Mouse (Mus musculus) ovary, postnatal 14 days (tissue): ENCODE data around the gene Cacng4.

Experiments
- DNase-seq: peaks from one replicate; pipeline ENCODE4 v3.0.0; 2022; ENCODE audit warnings: low spot score

Cacng4 gene

DNA sequence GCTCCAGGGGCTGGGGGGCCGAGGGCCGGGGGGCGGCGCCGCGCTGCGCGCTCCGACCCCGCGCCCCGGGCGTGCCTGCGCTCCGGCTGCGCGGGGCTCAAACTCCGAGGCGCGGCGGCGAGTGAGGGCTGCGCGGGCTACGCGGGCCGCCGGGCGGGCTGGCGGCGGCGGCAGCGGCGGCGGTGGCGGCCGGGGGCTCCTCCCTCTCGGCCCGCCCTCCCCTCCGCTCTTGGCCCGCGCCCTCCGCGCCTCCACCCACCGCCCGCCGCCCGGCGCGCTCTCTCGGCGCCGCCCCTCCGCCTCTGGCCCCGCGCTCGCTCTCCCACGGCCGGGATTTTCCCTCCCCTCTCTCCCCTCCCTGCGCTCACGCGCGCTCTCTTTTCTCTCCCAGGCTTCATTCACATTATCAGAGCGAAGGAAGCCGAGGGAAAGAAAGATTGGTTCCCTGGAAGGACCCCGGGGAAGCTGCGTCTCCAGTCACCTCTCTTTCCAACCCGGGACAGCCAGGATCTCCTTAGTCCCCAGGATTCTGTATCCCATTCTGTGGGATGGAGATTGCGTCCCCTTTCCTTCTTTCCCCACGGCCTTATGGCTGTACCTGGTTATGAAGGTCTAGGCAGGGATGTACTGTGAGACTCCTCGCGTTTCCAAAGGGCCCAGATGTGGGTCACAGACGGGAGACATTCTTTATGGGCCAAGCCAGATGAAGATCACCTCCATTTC lies at the start of gene Cacng4:
Cacng4 (minus strand) TSS at position 11 of the 723 bp plus-strand sequence.
- DNase-seq, result peak; percentile 16

DNA sequence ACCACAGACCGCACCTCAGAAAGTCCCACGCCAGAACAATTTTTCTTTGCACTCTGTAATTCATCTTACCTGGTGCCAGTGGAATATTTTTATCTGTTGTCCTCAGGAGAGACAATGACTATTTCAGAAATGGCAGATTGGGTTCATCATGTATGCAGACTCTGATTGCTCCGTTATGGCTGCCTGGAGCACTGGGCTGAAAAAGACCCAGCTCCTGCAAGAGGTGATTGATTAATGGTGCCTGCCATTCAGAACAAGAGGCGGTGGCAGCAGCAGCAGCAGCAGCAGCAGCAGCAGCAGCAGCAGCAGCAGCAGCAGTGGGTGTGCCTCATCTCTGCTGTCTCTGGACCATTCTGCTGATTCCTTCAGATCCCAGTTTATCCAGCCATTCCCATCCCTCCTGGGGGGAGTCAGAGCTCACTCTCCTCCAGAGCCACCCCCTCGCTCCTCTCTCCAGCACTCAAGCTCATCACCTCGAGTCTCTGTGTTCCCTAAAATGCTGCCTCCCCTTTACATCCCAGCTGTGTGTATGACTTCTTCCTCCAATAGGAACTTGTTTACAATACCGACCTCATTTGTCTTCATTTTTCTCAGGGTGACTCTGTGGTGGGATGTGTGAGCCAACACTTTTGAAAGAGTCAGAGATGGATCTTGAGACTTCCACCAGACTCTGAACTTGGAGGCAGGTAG lies 39.1 kb upstream of the Cacng4 start:
- no peak for DNase-seq

DNA sequence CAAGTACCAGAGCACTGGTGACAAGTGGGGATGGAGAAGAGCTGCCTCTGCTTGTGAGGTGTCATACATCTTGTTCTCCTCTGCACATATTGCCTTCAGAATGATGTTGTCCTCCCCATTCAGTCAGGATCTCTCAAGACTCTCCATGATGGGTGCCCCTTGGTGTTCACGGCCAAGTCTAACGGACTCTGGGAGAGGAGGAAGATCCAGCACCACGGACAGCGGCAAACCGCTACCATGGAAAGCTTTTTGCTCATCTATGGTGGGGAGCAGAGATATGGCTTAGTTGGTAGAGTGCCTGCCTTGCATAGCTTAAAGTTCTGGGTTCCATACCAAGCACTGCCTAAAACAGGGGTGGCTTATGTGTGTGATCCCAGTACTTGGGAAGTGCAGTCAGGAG lies 22.8 kb upstream of the Cacng4 start:
- DNase-seq, result no peak

DNA sequence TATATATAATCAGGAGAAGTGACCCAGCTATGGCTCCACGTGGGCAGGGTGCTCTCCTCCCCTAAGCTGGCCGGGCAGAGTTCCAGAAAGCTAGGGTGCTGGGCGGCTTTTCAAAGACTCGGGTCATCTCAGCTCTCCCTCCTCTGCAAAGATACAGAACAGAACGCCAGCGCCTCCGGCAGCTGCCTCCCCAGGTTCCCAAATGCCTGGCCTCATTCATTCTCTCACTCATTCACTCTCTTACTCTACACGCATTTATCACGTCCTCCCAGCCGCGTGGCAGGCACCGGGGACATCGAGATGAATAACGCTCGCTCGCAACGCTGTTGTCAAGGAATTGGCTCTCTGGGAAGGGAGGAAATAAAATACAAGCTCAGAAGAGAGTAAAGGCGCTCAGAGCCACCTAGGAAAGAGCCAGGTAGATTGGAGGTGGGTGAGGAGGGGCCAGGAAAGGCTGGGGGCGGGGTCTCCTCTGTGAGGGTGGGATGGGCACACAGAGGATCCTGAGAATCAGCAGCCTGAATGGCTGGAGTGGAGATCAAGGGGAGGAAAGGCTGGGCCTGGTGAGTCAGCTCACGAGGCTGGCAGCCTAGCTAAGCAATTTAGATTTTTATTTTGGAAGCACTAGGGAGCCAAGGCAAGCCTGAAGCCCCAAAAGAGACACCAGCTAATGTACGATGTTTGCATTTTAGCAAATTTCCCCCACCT lies 18.7 kb upstream of the Cacng4 start:
- no peak for DNase-seq

DNA sequence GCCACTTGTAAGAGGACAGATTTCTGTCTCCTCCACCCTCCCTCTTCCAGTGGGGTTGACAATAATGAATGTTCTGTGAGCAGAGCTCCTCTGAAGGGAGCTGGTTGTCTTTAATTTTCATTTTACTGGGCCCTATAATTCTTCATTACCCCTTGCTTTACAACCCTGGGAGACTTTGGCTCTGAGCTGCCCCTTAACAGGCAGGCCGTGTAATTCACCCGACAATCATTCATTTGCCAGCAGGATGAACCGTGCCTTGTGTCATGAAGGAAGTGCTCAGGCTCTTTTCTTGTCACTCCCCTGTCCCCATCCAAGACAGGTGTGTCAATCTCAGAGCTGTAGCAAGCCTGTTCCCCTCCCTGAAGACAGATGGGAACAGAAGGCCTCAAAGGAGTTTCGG lies 18.1 kb upstream of the Cacng4 start:
- no peak for DNase-seq

DNA sequence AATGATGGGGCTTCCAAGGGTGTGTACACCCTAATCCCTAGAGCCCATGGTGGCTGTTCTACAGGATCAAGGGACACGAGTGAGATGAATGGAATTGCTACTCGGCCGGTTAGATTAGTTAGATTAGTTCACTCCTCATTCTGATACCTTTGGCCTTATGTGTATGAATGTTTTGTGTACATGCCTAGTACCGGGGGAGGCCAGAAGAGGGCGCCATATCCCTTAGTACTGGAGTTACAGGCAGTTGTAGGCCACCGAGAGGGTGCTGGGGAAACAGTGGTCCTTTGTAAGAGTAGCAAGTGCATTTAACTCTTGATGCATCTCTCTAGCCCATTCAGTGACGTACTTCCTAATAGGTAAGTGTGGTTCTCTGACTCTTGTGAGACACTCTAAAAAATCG lies 14.2 kb upstream of the Cacng4 start:
- no peak for DNase-seq

DNA sequence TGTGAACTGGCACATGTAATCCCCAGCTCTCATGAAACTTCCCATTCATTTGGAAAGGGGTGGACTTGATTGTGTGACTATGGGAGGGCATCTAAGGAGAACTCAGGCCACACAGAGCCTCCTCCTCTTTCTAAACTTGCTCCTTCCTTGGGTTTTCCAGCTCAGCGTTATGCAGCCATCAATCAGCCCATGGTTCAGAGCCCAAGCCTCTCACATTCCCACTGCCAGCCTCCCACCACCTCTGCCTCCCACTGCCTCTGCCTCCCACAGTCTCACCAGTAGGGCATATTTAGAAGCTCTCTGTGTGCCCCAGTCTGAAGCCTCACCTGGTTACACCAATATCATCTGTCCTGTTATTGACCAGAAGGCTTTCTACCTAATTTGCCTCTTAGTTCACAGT lies 11.7 kb upstream of the Cacng4 start:
- no peak for DNase-seq

DNA sequence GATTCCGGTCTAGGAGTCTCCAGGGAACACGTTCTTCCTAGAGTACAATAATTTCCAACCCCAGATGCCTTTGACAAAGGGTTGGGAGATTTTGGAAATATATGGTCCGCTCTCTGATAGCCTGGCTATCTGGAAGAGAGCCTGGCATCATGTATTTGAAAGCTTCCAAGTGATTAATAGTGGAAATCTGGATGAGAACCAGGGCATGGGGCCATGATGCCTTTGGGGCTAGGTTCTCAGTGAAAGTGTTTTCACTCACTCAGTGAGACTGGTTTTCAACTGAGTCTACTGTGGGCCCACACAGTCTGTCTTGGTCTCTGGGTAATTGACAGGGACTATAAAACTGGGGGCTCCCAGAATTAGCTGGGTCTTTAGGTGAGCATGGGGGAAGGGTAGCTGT lies 7.6 kb upstream of the Cacng4 start:
- no peak for DNase-seq

DNA sequence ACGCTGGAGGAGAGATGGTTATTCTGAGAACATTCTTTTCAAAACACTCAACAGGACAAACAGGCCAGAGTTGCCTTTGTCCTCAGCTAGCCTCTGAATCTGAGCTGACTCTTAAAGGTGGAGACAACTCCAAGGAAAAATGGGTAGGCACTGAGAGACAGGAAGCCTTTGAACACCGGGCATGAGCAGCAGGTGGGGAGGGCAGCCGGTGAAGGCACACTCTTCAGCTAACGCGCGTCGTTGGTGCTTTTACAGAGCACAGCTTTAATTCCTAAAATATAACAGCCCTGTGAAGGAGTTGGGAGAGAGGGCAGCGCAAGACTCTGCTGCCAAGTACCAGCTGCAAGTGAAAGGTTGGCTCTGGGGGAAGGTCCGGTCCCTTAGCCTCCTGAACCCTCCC lies 5.0 kb upstream of the Cacng4 start:
- DNase-seq, result no peak

DNA sequence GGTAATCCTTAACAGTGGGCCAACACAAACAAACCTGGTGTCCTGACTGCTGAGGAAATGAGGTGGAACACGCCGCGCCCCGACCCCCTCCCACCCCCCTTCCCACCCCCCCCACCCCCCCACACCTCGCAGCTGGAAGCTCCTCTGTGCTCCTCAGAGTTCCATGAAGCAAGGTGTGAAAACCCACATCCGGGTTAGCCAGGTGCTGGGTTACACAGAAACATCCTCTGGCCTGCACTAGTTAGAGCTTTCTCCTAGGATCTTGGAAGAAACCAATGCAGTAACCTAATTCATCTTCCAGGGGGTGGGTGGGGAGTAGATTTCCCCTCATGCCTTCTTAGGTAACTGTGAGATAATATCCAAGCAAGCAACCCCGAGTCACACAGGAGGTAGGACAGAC lies 2.0 kb upstream of the Cacng4 start:
- no peak for DNase-seq

DNA sequence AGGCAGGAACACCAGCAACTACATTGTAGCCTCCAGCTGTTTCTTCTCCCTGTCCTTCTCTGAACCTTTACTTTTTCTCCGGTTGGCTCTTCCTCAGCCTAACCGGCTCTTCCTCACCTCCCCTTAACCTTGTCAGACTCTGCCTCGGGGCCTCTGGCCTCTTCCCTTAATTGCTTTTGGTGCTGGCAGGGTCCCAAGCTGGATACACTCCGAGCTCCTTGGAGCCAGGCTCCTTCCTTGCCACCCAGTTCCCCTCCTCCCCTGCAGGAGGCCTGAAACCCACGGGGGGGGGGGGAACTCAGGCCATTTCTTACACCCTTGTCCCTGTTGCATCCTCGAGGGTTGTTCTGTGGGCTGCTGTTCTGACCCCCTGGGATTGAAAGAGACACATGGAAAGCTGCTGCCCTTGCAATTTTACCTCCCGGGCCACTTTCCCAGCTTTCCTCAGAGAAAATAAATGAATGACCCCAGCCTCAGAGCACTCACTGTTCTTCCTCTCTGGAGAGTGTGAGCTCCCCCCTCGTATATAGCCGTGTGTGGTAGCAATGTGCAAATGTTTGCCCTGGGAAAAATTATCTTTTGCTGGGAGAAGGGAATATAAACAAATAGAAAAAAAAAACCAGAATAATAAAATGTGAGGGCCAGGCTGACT lies 1.2 kb upstream of the Cacng4 start:
- DNase-seq, result no peak

DNA sequence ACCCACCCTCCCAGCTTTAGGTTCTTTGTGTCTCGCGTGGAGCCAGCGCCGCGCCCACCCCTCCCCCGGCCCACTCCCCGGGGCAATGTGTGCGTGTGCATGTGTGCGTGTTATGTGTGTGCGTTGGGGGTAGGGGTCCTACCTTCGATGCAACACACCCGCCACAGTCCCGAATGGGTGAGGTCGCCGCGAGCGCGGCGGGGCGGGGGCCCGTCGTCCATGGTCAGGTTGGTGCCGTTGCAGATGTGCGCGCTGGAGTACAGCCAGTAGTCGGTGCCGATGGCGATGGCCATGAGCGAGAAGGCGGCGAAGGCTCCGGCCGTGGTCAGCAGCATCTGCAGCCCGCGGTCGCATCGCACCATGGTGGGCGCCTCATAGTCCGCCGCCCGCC lies 259 bp downstream of the Cacng4 start:
- DNase-seq, result no peak

DNA sequence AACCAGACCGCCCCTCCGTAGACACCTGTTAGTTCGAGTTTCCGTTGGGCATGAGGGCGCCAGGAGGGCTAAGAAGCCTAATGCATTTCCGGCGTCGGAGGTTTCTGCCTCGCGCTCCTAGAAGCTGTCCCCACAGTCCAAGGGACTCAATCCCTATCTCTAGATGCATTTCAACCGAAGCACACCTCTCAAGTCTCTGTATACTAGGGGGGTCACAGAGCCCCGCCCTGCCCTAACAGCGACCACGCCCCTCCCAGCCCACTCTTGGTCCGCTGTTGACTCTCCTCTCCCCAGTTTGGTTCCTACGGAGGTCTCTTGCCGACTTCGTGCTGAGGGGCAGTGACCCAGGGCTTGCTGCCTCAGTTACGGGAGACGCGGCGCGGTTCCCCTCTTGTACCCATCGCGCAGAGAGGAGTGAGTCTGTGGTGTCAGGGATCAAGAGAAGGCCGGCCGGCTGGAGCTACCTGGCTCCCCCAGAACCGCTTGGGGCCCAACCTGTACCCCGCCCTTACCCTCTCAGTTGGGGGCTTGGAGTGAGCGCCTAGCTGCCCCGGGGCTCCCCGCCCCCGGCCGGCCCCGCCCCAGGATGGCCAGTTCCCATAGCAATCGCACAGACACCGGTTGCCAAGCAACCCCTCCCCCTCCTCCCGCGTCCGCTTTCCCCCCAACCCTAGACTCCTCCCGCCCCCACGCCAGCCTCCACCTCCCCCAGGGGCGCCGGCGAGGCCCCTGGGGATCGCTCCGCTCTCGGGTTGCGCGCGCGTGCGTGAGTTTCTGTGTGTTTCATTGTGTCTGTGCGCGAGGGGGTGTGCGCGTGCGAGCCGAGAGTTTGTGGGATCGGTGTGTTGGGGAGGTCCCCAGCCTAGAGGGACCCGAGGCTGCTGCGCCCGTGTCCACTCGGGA lies 906 bp downstream of the Cacng4 start:
- no peak for DNase-seq

DNA sequence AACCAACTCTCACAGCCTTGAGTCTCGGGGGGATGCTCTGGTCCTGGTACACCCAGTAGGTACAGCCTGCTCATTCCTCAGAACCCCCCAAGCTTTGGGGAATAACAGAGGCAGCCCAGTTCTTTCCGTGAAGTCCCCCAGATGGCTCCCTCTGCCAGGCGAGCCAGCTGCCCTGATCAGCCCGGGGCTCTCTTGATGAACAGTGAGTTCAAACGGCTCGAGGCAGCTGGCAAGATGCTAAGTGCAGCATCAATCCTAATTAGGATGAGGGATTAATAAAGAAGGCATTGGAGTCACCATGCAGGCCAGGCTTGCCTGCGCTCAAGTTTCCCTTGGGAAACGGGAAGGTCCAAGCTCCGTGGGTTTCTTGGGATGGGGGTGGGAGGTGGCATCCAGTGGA lies 2.2 kb downstream of the Cacng4 start:
- DNase-seq, result no peak

DNA sequence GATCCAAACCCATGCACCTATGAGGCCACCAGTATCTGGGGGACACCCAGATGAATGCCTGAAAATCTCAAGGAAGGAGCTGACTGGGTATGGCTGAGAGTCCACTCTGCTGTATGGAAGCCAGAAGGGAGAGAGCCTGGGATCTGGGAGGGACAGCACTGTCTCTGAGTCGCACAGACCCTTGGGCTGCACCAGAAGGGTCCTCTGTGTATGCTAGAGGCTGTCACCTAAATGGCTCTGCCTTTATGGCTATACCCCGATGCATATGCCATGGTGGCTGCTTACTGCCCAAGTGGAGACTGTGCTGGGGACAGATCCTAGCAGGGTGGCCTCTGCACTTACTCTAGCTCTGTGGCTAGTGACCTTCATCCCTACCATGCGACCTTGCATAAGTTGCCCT lies 8.6 kb downstream of the Cacng4 start:
- no peak for DNase-seq

DNA sequence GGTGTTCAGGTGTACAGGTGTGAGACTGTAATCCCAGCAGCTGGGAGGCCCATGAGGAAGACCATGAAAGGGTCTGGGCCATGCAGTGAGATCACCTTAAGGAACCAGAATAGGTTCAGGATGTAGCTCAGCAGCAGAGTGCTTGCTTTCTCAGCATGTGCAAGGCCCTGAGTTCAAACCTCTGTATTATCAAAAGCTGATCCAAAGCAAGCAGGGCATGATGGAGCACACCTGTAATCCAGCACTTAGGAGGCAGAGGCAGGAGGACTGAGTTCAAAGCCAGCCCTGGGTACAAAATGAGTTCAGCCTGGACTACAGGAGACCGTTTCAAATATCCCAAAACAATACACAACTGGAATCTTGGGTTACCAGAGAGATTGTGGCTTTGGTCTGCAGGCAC lies 9.1 kb downstream of the Cacng4 start:
- DNase-seq, result no peak

DNA sequence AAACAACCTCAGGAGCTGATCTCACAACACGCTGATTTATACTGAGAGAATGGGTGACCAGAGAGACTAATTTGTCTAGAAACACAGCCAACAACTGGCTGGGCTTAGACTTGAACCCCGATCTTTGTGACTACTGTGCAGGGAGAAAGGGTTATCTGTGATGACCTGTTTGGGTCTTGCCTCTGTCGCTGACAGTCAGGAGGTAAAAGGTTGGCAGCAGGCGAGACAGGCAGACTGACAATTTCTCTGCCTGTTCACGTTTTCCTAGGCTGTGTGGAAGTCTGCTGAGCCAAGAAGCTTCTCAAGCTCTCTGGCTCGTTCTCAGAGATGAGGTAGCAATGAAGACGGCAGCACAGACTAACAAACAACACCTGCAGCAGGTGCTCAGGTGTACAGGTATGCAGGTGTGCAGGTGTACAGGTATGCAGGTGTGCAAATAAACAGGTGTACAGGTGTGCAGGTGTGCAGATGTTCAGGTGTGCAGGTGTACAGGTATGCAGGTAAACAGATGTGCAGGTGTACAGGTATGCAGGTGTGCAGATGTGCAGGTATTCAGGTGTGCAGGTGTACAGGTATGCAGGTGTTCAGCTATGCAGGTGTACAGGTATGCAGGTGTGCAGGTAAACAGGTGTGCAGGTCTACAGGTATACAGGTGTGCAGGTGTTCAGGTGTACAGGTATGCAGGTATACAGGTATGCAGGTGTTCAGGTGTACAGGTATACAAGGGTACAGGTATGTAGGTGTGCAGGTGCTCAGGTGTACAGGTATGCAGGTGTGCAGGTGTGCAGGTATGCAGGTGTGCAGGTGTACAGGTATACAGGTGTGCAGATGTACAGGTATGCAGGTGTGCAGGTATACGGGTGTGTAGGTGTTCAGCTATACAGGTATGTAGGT lies 10.2 kb downstream of the Cacng4 start:
- no peak for DNase-seq

DNA sequence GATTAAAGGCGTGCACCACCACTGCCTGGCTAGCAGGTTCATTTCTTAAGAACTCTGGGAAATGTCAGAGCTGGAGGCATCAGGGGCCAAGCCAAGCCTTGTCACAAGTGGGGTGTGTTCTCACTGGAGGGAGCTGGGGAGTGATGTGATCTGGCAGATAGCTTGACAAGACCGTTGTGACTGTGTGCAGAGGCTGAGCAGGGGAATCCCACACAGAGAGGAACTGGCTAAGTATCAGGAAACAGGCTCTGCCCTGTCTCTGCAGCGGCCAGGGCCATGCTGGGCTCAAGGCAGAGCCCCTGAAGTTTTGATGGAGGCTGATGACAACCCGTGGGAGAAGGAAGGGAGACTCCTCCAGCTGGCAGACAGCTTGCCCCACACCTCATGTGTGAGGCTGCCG lies 11.8 kb downstream of the Cacng4 start:
- DNase-seq, result no peak

DNA sequence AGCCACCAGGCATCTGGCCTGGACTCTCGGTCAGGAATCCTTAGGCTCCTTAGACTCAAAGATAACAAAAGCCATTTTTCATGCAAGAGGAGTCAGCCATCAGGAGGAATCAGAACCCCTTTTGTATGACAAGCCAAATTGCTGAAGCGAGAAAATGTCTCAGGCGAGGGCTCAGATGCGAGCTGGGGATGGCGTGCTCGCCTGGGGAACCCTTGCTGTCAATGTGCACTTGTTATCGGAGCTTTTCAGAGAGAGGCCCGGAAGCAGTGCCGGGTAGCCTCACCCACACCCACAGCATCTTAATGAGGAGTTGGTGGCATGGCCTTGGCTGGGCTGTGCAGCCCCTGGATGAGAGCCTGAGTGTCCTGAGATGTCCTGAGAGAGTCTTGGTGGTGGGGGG lies 15.5 kb downstream of the Cacng4 start:
- no peak for DNase-seq

DNA sequence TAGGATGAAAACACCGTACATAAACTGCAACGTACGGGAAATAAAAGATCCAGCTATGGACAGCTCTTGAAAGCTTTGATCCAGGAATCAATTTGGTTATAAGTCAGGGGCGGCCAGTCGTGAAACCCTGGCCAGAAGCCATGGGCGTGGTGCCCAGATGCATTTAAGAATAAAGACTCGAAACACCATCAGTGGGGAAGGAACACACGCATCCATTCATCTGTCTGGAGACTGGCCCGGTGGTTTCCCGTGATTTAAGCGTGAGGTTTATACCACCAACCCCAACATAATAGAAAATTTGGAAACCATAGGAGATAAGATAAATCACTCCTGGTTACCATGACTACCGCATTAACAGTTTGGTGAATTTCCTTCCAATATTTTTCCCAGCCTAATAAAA lies 16.9 kb downstream of the Cacng4 start:
- no peak for DNase-seq

DNA sequence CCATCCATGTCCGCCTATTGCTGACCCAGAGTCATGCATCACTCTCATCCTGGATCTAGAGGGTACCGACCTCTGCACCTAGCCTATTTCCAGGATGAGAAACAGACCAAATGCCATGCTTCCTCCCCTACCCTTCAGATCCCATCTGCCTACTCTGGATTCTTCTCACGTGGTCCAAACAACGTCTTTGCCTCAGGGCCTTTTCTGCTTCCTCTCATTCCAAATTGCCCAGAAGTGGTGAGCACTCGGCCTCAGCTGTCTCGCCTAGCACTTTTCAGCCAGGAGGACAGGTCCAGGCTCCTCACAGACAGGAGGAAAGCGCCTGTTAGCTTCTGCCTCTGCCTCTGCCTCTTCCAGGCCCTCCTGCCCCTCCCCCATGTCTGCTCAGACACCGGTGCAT lies 21.0 kb downstream of the Cacng4 start:
- no peak for DNase-seq
